Mouse (Mus musculus): ENCODE results near the gene Taf15.
"Not testable (repeated sequence)": the region's sequence is repeated elsewhere in the genome, so short reads cannot be mapped to it uniquely, and the experiment has no call there.

The Taf15 gene

GRCm38 (mm10) chr11:83540931-83541330 is 68.0 kb downstream of the Taf15 start:
- DNase-seq: no peak

GRCm38 (mm10) chr11:83541415-83541814 is 68.5 kb downstream of the Taf15 start:
- DNase-seq: no peak

GRCm38 (mm10) chr11:83544214-83544613 is 71.3 kb downstream of the Taf15 start:
- no peak for DNase-seq

GRCm38 (mm10) chr11:83550186-83550632 is 77.3 kb downstream of the Taf15 start:
- DNase-seq: no peak

- DNase-seq: not testable (repeated sequence)
Observed at GRCm38 (mm10) chr11:83551037-83551436, 78.2 kb downstream of the Taf15 start.

- no peak for DNase-seq
Observed at GRCm38 (mm10) chr11:83551668-83552067, 78.8 kb downstream of the Taf15 start.

Data from thymus, postnatal 25 days (tissue).